Mouse (Mus musculus) embryonic facial prominence, embryonic 14.5 days (tissue): ENCODE results near the gene Cers5. TPM values are rescaled to one million over a fixed set of nuclear protein-coding genes. Genes with fewer than 3 reads are reported as not detected.
"Not testable (repeated sequence)": the region's sequence is repeated elsewhere in the genome, so short reads cannot be mapped to it uniquely, and the experiment has no call there.

ENCODE experiments used
- ATAC-seq: fragments of 200-750 bp; cut with Nextera tagmentation; 2 replicates; pipeline ENCODE4 v1.8.0; 2017; ENCODE audit warnings: low read depth, moderate number of reproducible peaks, moderate TSS enrichment
- DNase-seq: peaks from one replicate; pipeline ENCODE4 v3.0.0-alpha.2; 2015; ENCODE audit warnings: low spot score
- H3K27ac ChIP-seq: fragments of 300-500 bp; sonication (generic); replicated peaks from 2 replicates; pipeline ENCODE4 v1.5.1; 2014; ENCODE audit warnings: low read depth, mild to moderate bottlenecking, low read length, moderate library complexity
- H3K27me3 ChIP-seq: fragments of 300-500 bp; sonication (generic); replicated peaks from 2 replicates; pipeline ENCODE4 v1.6.1; 2014; ENCODE audit warnings: low read length; ENCODE audit not compliant: control insufficient read depth, insufficient read depth
- H3K36me3 ChIP-seq: fragments of 300-500 bp; sonication (generic); 2 replicates; pipeline ENCODE4 v1.6.1; 2014; ENCODE audit warnings: low read length, mixed read lengths; ENCODE audit not compliant: control insufficient read depth, insufficient read depth
- H3K4me1 ChIP-seq: fragments of 300-500 bp; sonication (generic); 2 replicates; pipeline ENCODE4 v1.6.1; 2014; ENCODE audit warnings: antibody characterized with exemption, low read length; ENCODE audit not compliant: control insufficient read depth, insufficient read depth
- H3K4me2 ChIP-seq: fragments of 300-500 bp; sonication (generic); 2 replicates; pipeline ENCODE4 v1.6.1; 2014; ENCODE audit warnings: low read depth, mild to moderate bottlenecking, low read length, moderate library complexity, mixed read lengths
- H3K4me3 ChIP-seq: fragments of 300-500 bp; sonication (generic); 2 replicates; pipeline ENCODE4 v1.5.1; 2014; ENCODE audit warnings: low read depth, mild to moderate bottlenecking, low read length
- H3K9ac ChIP-seq: fragments of 300-500 bp; sonication (generic); 2 replicates; pipeline ENCODE4 v1.6.1; 2014; ENCODE audit warnings: low read depth, mild to moderate bottlenecking, low read length, moderate library complexity, mixed read lengths
- H3K9me3 ChIP-seq: fragments of 300-500 bp; sonication (generic); 2 replicates; pipeline ENCODE4 v1.6.1; 2016; ENCODE audit warnings: low read length; ENCODE audit not compliant: control insufficient read depth
- WGBS: fragments of 180-500 bp; shearing (Covaris S2); extraction: QIAGEN DNeasy Blood & Tissue Kit; methylation state at CpG from one replicate; pipeline ENCODE4 v1.1.7; 2014; 5-methylcytosine and 5-hydroxymethylcytosine counted together
- polyA plus RNA-seq: library from polyadenylated mRNA; unstranded; fragments of >200 nt; fragmentation: Nextera tagmentation; extraction: Ambion mirVana; gene quantifications from 2 replicates; pipeline ENCODE4 v1.2.1, GENCODE M21; 2014

Cers5 gene
- polyA plus RNA-seq: 70.3 and 81.1 TPM in 2 replicates

- not testable (repeated sequence) for H3K9me3 ChIP-seq, H3K36me3 ChIP-seq, ATAC-seq, DNase-seq, H3K27me3 ChIP-seq, H3K4me1 ChIP-seq
- Histone ChIP-seq H3K4me2 (peak within 1 kb of the TSS; percentile 80), H3K4me3 (peak within 1 kb of the TSS; percentile 84), H3K9ac (peak within 1 kb of the TSS; percentile 80), H3K27ac (peak within 1 kb of the TSS; percentile 94)
Measured at GRCm38 (mm10) chr15:99772881-99772924, at the start of gene Cers5. Gene Cers5 (minus strand): TSS chr15:99772885.

GRCm38 (mm10) chr15:99819621-99820279 is 47.1 kb upstream of the Cers5 start:
- DNase-seq: peak; percentile 88
- Histone ChIP-seq H3K4me2 (peak overlapping the region; percentile 77), H3K9me3 (no peaks in the 10 kb centered on the region), H3K27ac (peak overlapping the region; percentile 99), H3K27me3 (no peaks in the 10 kb centered on the region), H3K4me1 (peaks cover 12% of the 10 kb centered on the region), H3K9ac (peak overlapping the region; percentile 85), H3K4me3 (peak overlapping the region; percentile 56), H3K36me3 (peaks cover 13% of the 10 kb centered on the region)
- 9% methylated on average over 14 of the region's 14 CpGs for WGBS
- ATAC-seq: peak; percentile 38; the same call in 1 of the 2 replicates

GRCm38 (mm10) chr15:99819109-99819440 is 46.4 kb upstream of the Cers5 start:
- no peaks in the 10 kb centered on the region for H3K27me3 ChIP-seq
- WGBS: 2% methylated on average over 6 of the region's 6 CpGs

GRCm38 (mm10) chr15:99818321-99819108 is 45.8 kb upstream of the Cers5 start:
- peak overlapping the region; percentile 99 for H3K27ac ChIP-seq
- DNase-seq: peak; percentile 98
- WGBS: 8% methylated on average over 13 of the region's 13 CpGs
- H3K4me1 ChIP-seq: peaks cover 11% of the 10 kb centered on the region
- H3K9ac ChIP-seq: peak overlapping the region; percentile 85
- peaks cover 19% of the 10 kb centered on the region for H3K36me3 ChIP-seq
- peak overlapping the region; percentile 56 for H3K4me3 ChIP-seq
- peak; percentile 92 for ATAC-seq
- no peaks in the 10 kb centered on the region for H3K9me3 ChIP-seq
- H3K27me3 ChIP-seq: no peaks in the 10 kb centered on the region
- H3K4me2 ChIP-seq: peak overlapping the region; percentile 77

More at GRCm38 (mm10) chr15:99819109-99819440, 46.4 kb upstream of the Cers5 start:
- no peak for ATAC-seq
- Histone ChIP-seq H3K9me3 (no peaks in the 10 kb centered on the region), H3K36me3 (peaks cover 14% of the 10 kb centered on the region), H3K27ac (peak overlapping the region; percentile 99), H3K4me3 (peak overlapping the region; percentile 56), H3K9ac (peak overlapping the region; percentile 85), H3K4me1 (peaks cover 12% of the 10 kb centered on the region), H3K4me2 (peak overlapping the region; percentile 77)
- no peak for DNase-seq

- DNase-seq: peak; percentile 76
- H3K36me3 ChIP-seq: peaks cover 25% of the 10 kb centered on the region
- peak overlapping the region; percentile 85 for H3K9ac ChIP-seq
- H3K27me3 ChIP-seq: no peaks in the 10 kb centered on the region
- peak overlapping the region; percentile 56 for H3K4me3 ChIP-seq
- peaks cover 11% of the 10 kb centered on the region for H3K4me1 ChIP-seq
- no peaks in the 10 kb centered on the region for H3K9me3 ChIP-seq
- H3K27ac ChIP-seq: peak overlapping the region; percentile 99
- peak overlapping the region; percentile 77 for H3K4me2 ChIP-seq
- peak; percentile 47; the same call in 1 of the 2 replicates for ATAC-seq
- WGBS: 14% methylated on average over 8 of the region's 8 CpGs
Measured at GRCm38 (mm10) chr15:99817343-99818235, 44.9 kb upstream of the Cers5 start.

- peaks cover 22% of the 10 kb centered on the region for H3K4me1 ChIP-seq
Measured at GRCm38 (mm10) chr15:99815999-99816398, 43.3 kb upstream of the Cers5 start.

GRCm38 (mm10) chr15:99814554-99815260 is 42.0 kb upstream of the Cers5 start:
- no peaks in the 10 kb centered on the region for H3K27me3 ChIP-seq
- no peak overlapping the region for H3K4me3 ChIP-seq
- WGBS: 86% methylated on average over 24 of the region's 24 CpGs
- ATAC-seq (no peak), DNase-seq (no peak)
- peaks cover 37% of the 10 kb centered on the region for H3K36me3 ChIP-seq
- no peaks in the 10 kb centered on the region for H3K9me3 ChIP-seq
- H3K4me2 ChIP-seq: no peak overlapping the region
- no peak overlapping the region for H3K9ac ChIP-seq
- peaks cover 22% of the 10 kb centered on the region for H3K4me1 ChIP-seq
- no peak overlapping the region for H3K27ac ChIP-seq

More at GRCm38 (mm10) chr15:99815999-99816398, 43.3 kb upstream of the Cers5 start:
- WGBS: 93% methylated on average over 4 of the region's 4 CpGs
- no peak overlapping the region for H3K27ac ChIP-seq
- no peak for DNase-seq
- no peak overlapping the region for H3K4me3 ChIP-seq
- no peak overlapping the region for H3K4me2 ChIP-seq
- no peak for ATAC-seq
- no peaks in the 10 kb centered on the region for H3K27me3 ChIP-seq
- no peak overlapping the region for H3K9ac ChIP-seq
- no peaks in the 10 kb centered on the region for H3K9me3 ChIP-seq
- H3K36me3 ChIP-seq: peaks cover 37% of the 10 kb centered on the region

- Histone ChIP-seq H3K4me3 (no peak overlapping the region), H3K4me2 (no peak overlapping the region), H3K9ac (no peak overlapping the region), H3K27ac (no peak overlapping the region), H3K36me3 (peaks cover 37% of the 10 kb centered on the region), H3K27me3 (no peaks in the 10 kb centered on the region), H3K9me3 (no peaks in the 10 kb centered on the region), H3K4me1 (peaks cover 22% of the 10 kb centered on the region)
- no peak for ATAC-seq
- no peak for DNase-seq
- 96% methylated on average over 6 of the region's 6 CpGs for WGBS
Measured at GRCm38 (mm10) chr15:99813639-99814038, 41.0 kb upstream of the Cers5 start.
